Mouse (Mus musculus) C2C12 (cell line): Measurements from ENCODE around the gene Lrrc52. TPM values are rescaled to one million over a fixed set of nuclear protein-coding genes. Genes with fewer than 3 reads are reported as not detected.

ENCODE experiments used
- H3K27me3 ChIP-seq: one replicate; pipeline ENCODE4 v1.6.1; 2011; ENCODE audit not compliant: control insufficient read depth, insufficient read depth, insufficient read length
- H3K36me3 ChIP-seq: one replicate; pipeline ENCODE4 v1.6.1; 2011; ENCODE audit not compliant: control insufficient read depth, insufficient read depth
- H3K4me3 ChIP-seq: one replicate; pipeline ENCODE4 v1.5.1; 2011; ENCODE audit warnings: mild to moderate bottlenecking, control low read depth; ENCODE audit not compliant: poor library complexity, insufficient read depth, severe bottlenecking
- H3K79me2 ChIP-seq: one replicate; pipeline ENCODE4 v1.6.1; 2011; ENCODE audit not compliant: control insufficient read depth, insufficient read depth
- H3K79me3 ChIP-seq: one replicate; pipeline ENCODE4 v1.6.1; 2011; ENCODE audit warnings: low read depth, control low read depth
- H3ac ChIP-seq: one replicate; pipeline ENCODE3; 2011; ENCODE audit warnings: low read depth; ENCODE audit not compliant: control insufficient read depth, insufficient read length
- CEBPB ChIP-seq: IDR thresholded peaks from one replicate; pipeline ENCODE4 v1.6.1; 2011; ENCODE audit warnings: low read depth, mild to moderate bottlenecking, control low read depth, moderate library complexity
- CTCF ChIP-seq: IDR thresholded peaks from one replicate; pipeline ENCODE4 v1.5.1; 2011; ENCODE audit not compliant: control insufficient read depth, insufficient read depth, insufficient read length
- FOSL1 ChIP-seq: IDR thresholded peaks from one replicate; pipeline ENCODE4 v1.8.0; 2011; ENCODE audit warnings: mild to moderate bottlenecking, low read length; ENCODE audit not compliant: poor library complexity, insufficient read depth, severe bottlenecking
- MAX ChIP-seq: IDR thresholded peaks from one replicate; pipeline ENCODE4 v1.6.1; 2011; ENCODE audit warnings: mild to moderate bottlenecking, control low read depth
- MYOD1 ChIP-seq: IDR thresholded peaks from one replicate; pipeline ENCODE4 v1.6.1; 2011; ENCODE audit warnings: low read depth; ENCODE audit not compliant: control insufficient read depth, insufficient read length
- MYOG ChIP-seq: IDR thresholded peaks from one replicate; pipeline ENCODE4 v1.6.1; 2011; ENCODE audit not compliant: control insufficient read depth, insufficient read length; ENCODE audit errors: extremely low read depth
- USF1 ChIP-seq: IDR thresholded peaks from one replicate; pipeline ENCODE4 v1.6.1; 2011; ENCODE audit warnings: low read depth, mild to moderate bottlenecking, control low read depth, moderate library complexity
- polyA plus RNA-seq: library from polyadenylated mRNA; unstranded; fragments of >200 nt; fragmentation: generic; extraction: Trizol; gene quantifications from one replicate; pipeline ENCODE4 v1.2.1, GENCODE M21; 2012; ENCODE audit warnings: missing spikeins

Lrrc52 gene
- polyA plus RNA-seq, 1 experiment, result not detected

DNA sequence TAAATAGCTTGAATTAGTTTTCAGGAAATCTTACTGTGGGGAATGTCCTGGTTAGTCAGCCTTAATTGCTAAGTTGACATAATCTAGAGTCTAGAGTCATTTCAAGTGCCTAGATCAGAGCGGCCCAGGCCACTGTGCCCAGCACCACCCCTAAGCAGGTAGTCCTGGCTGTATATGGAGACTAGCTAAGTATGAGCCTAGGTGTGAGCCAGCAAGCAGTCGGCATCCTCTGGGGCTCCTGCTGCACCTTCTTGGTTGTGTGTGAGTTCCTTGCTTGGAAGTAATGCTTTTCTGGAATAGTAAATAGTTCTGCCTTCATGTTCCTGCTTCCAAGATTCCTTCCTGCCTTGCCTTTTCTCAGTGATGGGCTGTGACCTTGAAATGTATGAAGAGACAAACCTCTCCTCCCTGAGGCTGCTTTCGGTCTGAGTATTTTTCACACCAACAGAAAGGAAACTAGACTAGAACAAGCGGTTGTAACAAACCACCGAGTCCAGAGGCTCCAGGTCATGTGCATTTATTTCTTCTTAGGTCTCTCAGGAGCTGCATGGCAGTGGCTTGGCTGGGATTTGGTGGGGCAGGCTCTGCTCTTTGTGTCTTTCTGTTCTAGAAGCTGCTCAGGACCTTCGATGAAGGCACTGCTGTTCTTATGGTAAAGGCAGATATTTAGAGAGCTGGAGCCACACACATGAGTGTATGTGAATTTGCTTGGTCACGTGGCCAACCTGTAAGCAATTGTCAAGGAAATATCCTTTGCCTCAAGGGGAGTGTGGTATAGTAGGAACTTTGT is 30.2 kb downstream of the Lrrc52 start:
- H3K79me2 ChIP-seq, result no peaks in the 10 kb centered on the region
- TF ChIP-seq USF1 (peak; percentile 59), CEBPB (no peak)
- H3K79me3 ChIP-seq, result no peaks in the 10 kb centered on the region
- no peaks in the 10 kb centered on the region for H3K36me3 ChIP-seq
- H3K27me3 ChIP-seq, result peaks cover 38% of the 10 kb centered on the region
- no peak overlapping the region for H3ac ChIP-seq
- H3K4me3 ChIP-seq, result no peak overlapping the region

GRCm38 (mm10) chr1:167434931-167435330 is 31.6 kb downstream of the Lrrc52 start:
- peaks cover 26% of the 10 kb centered on the region for H3K27me3 ChIP-seq
- H3ac ChIP-seq, result no peak overlapping the region

GRCm38 (mm10) chr1:167430976-167431676 is 35.5 kb downstream of the Lrrc52 start:
- Histone ChIP-seq H3K36me3 (no peaks in the 10 kb centered on the region), H3K4me3 (no peak overlapping the region), H3K79me2 (no peaks in the 10 kb centered on the region), H3ac (no peak overlapping the region), H3K27me3 (peaks cover 15% of the 10 kb centered on the region), H3K79me3 (no peaks in the 10 kb centered on the region)
- TF ChIP-seq MAX (no peak), MYOD1 (no peak), MYOG (no peak), CTCF (no peak), USF1 (no peak), FOSL1 (no peak), CEBPB (no peak)

More at GRCm38 (mm10) chr1:167434931-167435330, 31.6 kb downstream of the Lrrc52 start:
- Histone ChIP-seq H3K79me3 (no peaks in the 10 kb centered on the region), H3K36me3 (no peaks in the 10 kb centered on the region), H3K4me3 (no peak overlapping the region), H3K79me2 (no peaks in the 10 kb centered on the region)
- TF ChIP-seq USF1 (no peak), FOSL1 (no peak), CEBPB (no peak), MYOD1 (no peak), MAX (no peak), CTCF (no peak)

DNA sequence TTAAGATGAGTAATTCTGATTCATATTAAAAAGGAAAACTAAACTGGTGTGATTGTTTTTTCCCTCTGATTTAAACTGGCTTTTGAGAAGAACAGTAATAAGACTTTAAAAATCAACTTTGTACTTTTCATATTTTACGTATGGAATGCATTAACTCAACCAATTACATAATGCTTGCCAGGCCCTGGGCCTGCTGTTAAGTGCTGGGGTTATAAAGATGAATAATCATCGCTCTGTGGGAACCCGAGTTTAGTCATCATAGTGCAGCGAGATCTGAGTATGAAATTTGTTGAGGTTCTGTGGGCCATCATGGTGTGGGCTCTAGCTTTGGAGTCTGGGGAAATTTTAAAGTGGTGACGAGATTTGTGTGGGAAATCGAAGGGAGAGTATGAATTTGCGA is 39.9 kb downstream of the Lrrc52 start:
- Histone ChIP-seq H3ac (no peak overlapping the region), H3K36me3 (no peaks in the 10 kb centered on the region), H3K27me3 (no peaks in the 10 kb centered on the region), H3K79me2 (no peaks in the 10 kb centered on the region), H3K4me3 (no peak overlapping the region), H3K79me3 (no peaks in the 10 kb centered on the region)
- TF ChIP-seq FOSL1 (no peak), USF1 (no peak), MYOD1 (no peak), CTCF (no peak), CEBPB (no peak), MAX (no peak), MYOG (no peak)

- H3K79me2 ChIP-seq, result no peaks in the 10 kb centered on the region
- TF ChIP-seq USF1 (no peak), MYOG (no peak), MYOD1 (no peak), CTCF (no peak), CEBPB (no peak), FOSL1 (no peak), MAX (no peak)
- no peaks in the 10 kb centered on the region for H3K27me3 ChIP-seq
Measured at GRCm38 (mm10) chr1:167425572-167425971, 41.0 kb downstream of the Lrrc52 start.

GRCm38 (mm10) chr1:167422501-167423240 is 43.9 kb downstream of the Lrrc52 start:
- H3K79me3 ChIP-seq, result no peaks in the 10 kb centered on the region
- H3K27me3 ChIP-seq, result no peaks in the 10 kb centered on the region
- TF ChIP-seq MYOD1, result no peak
- H3ac ChIP-seq, result no peak overlapping the region
- H3K79me2 ChIP-seq, result no peaks in the 10 kb centered on the region
- no peak overlapping the region for H3K4me3 ChIP-seq
- H3K36me3 ChIP-seq, result no peaks in the 10 kb centered on the region

More at GRCm38 (mm10) chr1:167425572-167425971, 41.0 kb downstream of the Lrrc52 start:
- no peak overlapping the region for H3K4me3 ChIP-seq
- no peaks in the 10 kb centered on the region for H3K79me3 ChIP-seq
- no peak overlapping the region for H3ac ChIP-seq
- no peaks in the 10 kb centered on the region for H3K36me3 ChIP-seq
